Mouse (Mus musculus): ENCODE results near the gene Purb.
"Not testable (repeated sequence)": the region's sequence is repeated elsewhere in the genome, so short reads cannot be mapped to it uniquely, and the experiment has no call there.

The Purb gene

GRCm38 (mm10) chr11:6484244-6484959, 8.7 kb upstream of the Purb start:
- no peak for DNase-seq (ENCODE audit: low spot score)

GRCm38 (mm10) chr11:6483103-6483502, 7.4 kb upstream of the Purb start:
- no peak for DNase-seq (ENCODE audit: low spot score)

DNA sequence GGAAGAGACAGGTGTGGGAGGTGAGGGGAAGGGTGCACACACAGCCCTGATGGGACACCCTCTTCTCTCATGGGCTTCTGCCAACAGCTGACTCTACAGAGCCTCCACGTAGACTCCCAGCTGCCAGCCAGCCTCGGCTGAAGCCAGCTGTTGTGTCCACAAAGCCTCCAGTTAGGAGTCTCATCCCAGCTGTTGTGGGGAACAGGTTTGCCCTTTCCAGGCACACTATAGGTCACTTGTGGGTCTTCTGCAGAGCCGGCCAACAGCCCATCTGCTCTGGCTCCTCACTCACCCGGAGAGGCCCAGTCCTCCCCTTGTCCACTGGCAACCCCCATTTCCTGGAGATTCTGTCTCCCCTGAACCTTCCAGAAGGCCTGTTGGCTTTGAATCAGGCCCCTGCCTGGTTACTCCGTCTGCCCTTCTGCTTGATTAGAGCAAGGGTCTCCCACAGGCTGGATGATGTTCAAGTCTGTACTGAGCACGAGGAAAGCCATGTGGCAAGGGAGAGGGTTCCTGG, 6.0 kb upstream of the Purb start:
- peak; percentile 35 for DNase-seq (ENCODE audit: low spot score)

- DNase-seq (ENCODE audit: low spot score): no peak
These were observed 5.1 kb upstream of the Purb start for GRCm38 (mm10) chr11:6480681-6481405.

DNA sequence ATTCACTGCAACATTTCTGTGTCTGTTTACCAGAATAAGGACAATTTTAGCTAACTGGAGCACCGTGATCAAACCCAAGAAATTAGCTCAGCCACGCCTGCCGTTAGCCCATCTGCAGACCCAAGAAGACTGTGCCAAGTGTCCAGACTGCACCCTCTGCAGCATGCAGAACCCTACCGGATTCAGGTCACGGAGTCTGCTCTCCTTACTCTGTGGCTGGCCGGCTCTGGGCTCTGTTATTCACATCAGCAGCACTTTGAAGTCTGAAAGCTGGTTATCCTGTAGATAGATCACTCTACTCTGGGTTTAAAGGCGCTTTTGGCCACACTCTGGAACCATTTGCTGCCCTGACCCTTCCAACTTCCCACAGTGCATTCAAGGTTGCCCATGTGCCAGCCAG, 4.5 kb upstream of the Purb start:
- no peak for DNase-seq (ENCODE audit: low spot score)

- no peak for DNase-seq (ENCODE audit: low spot score)
These were observed 3.5 kb upstream of the Purb start for GRCm38 (mm10) chr11:6479231-6479630.

DNA sequence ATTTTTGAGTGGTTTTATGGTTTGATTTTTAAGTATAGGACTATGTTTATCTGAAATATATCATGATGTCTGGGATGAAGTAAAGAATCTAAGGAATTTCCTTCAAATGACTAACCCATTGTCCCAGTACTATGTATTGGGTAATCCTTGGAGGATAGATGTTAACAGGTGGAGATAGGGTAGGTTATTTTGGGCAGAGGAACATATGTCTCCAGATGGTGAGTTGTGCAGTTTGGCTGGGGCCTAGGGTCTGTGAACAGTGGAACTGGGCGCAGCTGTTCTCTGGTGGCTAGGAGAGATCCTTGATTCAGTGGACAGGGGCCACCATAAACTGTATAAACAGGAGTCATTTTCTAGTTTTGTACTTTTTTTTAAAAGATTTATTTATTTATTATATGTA, 1.6 kb upstream of the Purb start:
- no peak for DNase-seq (ENCODE audit: low spot score)

DNA sequence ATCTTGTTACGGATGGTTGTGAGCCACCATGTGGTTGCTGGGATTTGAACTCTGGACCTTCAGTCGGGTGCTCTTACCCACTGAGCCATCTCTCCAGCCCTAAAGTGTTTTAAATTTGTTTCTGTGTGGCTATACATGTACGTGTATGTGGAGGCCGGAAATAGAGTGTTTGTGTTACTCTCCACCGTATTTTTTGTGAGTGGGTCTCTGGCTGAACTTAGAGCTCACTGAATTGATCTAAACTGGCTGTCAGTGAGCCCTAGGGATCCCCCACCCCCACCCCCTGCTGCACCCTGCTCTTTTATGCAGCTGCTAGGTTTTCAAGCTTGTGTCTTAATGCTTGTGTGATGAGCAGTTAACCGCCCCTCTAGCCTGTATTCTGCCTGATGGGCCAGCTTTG, 1.2 kb upstream of the Purb start:
- no peak for DNase-seq (ENCODE audit: low spot score)

DNA sequence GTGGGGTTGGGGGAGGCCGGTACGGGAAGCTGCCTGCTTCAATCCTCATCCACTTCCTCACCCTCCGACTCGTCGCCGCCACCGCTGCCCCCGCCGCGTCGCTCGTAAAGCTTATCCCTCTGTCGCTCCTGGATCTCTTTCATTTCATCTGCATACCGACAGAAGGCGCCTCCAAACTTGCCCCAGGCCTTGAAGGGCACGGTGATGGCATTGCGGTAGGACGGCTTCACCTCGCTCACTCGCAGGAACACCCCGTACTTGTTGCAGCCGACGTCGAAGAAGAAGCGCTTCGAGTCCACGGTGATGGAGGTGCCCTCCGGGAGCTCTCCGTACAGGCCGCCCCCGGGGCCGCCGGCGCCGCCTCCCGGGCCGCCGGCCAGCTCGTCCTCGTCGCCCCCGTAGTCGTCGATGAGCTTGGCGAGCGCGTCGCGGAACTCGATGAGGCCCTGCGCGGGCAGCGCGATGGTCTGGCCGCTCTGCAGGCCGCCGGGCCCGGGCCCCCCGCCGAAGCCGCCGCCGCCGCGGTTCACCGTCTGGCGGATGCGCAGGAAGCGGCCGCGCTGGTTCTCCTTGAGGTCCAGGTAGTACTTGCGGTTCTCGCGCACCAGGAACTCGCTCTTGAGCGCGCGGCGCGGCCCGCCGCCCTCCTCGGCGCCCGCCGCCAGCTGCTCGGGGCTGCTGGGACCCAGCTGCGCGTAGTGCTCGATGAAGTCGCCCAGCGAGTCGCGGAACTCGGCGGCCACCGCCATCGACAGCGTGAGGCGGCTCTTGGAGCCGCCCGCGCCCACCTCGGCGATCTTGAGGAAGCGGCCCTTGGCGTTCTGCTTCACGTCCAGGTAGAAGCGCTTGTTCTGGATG, 614 bp downstream of the Purb start:
- peak; percentile 71 for DNase-seq (ENCODE audit: low spot score)

- DNase-seq (ENCODE audit: low spot score): no peak
These were observed 1.3 kb downstream of the Purb start for GRCm38 (mm10) chr11:6474381-6474780.

- DNase-seq (ENCODE audit: low spot score): no peak
These were observed 3.6 kb downstream of the Purb start for GRCm38 (mm10) chr11:6472076-6472475.

- DNase-seq (ENCODE audit: low spot score): no peak
These were observed 4.2 kb downstream of the Purb start for GRCm38 (mm10) chr11:6471493-6471892.

DNA sequence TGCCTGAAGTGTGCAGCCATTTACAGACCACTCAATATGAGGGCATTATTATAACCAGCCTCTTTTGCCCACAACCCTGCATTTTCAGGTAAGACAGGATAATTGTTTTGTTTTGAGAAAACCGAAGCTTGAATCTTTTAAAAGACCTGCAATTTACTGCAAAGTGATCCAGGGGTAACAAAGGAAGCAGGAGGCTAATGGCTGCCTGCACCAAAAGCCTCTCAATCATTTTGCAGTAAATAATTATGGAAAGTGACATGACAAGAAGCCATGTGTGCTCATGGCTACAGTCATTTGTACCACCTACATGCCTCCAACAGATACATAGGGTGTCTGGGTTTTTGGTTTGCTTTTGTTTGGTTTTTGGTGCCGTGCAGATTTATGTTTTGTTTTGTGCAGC, 4.7 kb downstream of the Purb start:
- DNase-seq (ENCODE audit: low spot score): no peak

DNA sequence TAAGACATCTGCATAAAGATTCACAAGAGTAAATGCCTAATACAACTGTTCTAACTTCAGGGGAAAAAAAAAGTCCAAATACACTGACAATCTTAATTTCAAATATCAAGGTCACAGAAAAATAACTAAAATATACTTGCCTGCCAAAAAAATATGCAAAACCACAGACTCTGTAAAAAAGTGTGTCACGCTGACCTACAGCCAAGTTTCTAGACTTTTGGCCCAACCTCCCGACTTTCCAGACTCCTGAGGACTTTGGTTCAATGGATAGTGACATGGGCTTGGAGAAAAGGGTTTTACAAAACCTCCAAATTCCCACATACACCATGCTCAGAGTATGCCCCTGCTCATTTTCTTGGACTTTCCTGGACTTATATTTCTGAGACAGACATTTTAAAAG, 7.2 kb downstream of the Purb start:
- no peak for DNase-seq (ENCODE audit: low spot score)

DNA sequence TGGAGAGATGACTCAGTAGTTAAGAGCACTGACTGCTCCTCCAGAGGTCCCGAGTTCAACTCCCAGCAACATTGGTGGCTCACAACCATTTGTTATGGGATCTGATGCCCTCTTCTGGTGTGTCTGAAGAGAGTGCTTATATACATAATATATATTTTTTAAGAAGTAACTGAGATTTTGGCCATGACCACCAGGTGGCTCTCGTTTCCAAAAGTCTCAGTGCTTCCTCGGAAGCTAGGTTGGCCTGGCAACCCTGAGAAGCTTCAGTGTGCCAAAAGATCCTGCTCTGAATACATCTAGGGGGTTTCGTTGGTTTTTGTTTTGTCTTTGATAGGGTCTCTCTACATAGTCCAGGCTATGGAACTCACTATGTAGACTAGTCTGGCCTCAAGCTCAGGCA, 10.6 kb downstream of the Purb start:
- no peak for DNase-seq (ENCODE audit: low spot score)

GRCm38 (mm10) chr11:6463159-6463837, 12.4 kb downstream of the Purb start:
- no peak for DNase-seq (ENCODE audit: low spot score)

- DNase-seq (ENCODE audit: low spot score): no peak
These were observed 19.6 kb downstream of the Purb start for GRCm38 (mm10) chr11:6456083-6456482.

- DNase-seq (ENCODE audit: low spot score): not testable (repeated sequence)
These were observed 27.6 kb downstream of the Purb start for GRCm38 (mm10) chr11:6448155-6448554.

DNA sequence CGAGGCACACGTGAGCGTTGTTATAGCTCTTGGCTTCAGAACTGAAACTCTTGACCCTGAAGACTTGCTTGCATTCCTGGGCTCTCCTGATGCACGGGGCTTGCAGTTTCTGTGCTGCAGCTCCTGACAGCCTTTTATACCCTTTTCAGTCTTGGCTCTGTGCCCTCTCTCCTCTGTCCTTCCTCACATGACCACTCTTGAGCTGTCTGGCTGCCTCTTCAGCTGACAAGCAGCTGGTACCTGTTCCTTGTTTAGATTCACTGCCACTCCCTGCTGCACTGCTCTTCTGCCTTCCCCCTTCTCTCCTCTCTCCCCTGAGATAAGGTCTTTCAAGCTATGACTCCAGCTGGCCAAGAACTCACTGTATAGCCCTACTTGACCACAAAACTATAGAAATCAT, 28.2 kb downstream of the Purb start:
- no peak for DNase-seq (ENCODE audit: low spot score)

GRCm38 (mm10) chr11:6445951-6446350, 29.8 kb downstream of the Purb start:
- DNase-seq (ENCODE audit: low spot score): no peak

DNA sequence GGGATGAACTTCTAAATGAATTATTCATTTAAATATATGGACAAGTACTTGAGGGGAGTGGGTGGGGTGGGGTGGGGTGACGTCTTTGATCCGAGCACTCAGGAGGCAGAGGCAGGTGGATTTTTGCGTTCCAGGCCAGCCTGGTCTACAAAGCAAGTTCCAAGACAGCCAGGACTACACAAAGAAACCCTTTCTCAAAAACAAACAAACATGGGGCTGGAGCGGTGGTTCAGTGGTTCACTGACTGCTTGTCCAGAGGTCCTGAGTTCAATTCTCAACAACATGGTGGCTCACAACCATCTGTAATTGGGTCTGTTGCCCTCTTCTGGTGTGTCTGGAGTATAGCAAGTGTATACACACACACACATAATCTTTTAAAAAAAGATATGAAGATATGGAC, 30.3 kb downstream of the Purb start:
- DNase-seq (ENCODE audit: low spot score): no peak
